Mouse (Mus musculus) G1E (cell line): ENCODE measurements at regions not wholly inside any gene's neighbourhood (a gene's known extent, or its start where the extent isn't known, plus 50 kb on each side); places are given as distances from the start of the nearest gene placed in this dataset.

Source experiments
- CTCF ChIP-seq: IDR thresholded peaks from 2 replicates; pipeline ENCODE4 v1.5.1; 2012; ENCODE audit warnings: low read depth, low read length, inconsistent platforms, mixed read lengths
- GATA1 ChIP-seq: IDR thresholded peaks from 2 replicates; pipeline ENCODE4 v1.6.1; 2012; ENCODE audit warnings: borderline replicate concordance, low read length, inconsistent platforms, mixed read lengths
- POLR2AphosphoS5 ChIP-seq: IDR thresholded peaks from 2 replicates; pipeline ENCODE4 v1.6.1; 2012; ENCODE audit warnings: low read depth, low read length, inconsistent platforms; ENCODE audit not compliant: insufficient replicate concordance
- TAL1 ChIP-seq: conservative IDR thresholded peaks from 2 replicates; pipeline ENCODE4 v1.6.1; 2012; ENCODE audit warnings: low read depth, low read length, inconsistent platforms, mixed read lengths

GRCm38 (mm10) chr5:112110306-112110969 is 141.9 kb downstream of the Cryba4 start:
- TF ChIP-seq CTCF (no peak), GATA1 (no peak), TAL1 (no peak), POLR2AphosphoS5 (no peak)
